Mouse (Mus musculus): Measurements from ENCODE around the gene Gm10197.

The Gm10197 gene

GRCm38 (mm10) chr19:53359160-53360033 is 12.2 kb downstream of the Gm10197 start:
- DNase-seq (ENCODE audit: low spot score), result no peak

- no peak for DNase-seq (ENCODE audit: low spot score)
Observed at GRCm38 (mm10) chr19:53355065-53355464, 16.5 kb downstream of the Gm10197 start.

GRCm38 (mm10) chr19:53354271-53355000 is 17.1 kb downstream of the Gm10197 start:
- DNase-seq (ENCODE audit: low spot score), result no peak

- DNase-seq (ENCODE audit: low spot score), result no peak
Observed at GRCm38 (mm10) chr19:53353864-53354263, 17.7 kb downstream of the Gm10197 start.

- no peak for DNase-seq (ENCODE audit: low spot score)
Observed at GRCm38 (mm10) chr19:53345766-53346165, 25.8 kb downstream of the Gm10197 start.

- no peak for DNase-seq (ENCODE audit: low spot score)
Observed at GRCm38 (mm10) chr19:53344062-53344461, 27.5 kb downstream of the Gm10197 start.

- DNase-seq (ENCODE audit: low spot score), result no peak
Observed at GRCm38 (mm10) chr19:53343174-53343881, 28.2 kb downstream of the Gm10197 start.

GRCm38 (mm10) chr19:53340423-53340822 is 31.1 kb downstream of the Gm10197 start:
- DNase-seq (ENCODE audit: low spot score), result peak; percentile 61

- no peak for DNase-seq (ENCODE audit: low spot score)
Observed at GRCm38 (mm10) chr19:53335241-53335640, 36.3 kb downstream of the Gm10197 start.

- no peak for DNase-seq (ENCODE audit: low spot score)
Observed at GRCm38 (mm10) chr19:53333730-53334129, 37.8 kb downstream of the Gm10197 start.

- DNase-seq (ENCODE audit: low spot score), result no peak
Observed at GRCm38 (mm10) chr19:53331882-53332500, 39.6 kb downstream of the Gm10197 start.

- peak; percentile 86 for DNase-seq (ENCODE audit: low spot score)
Observed at GRCm38 (mm10) chr19:53329992-53330381, 41.6 kb downstream of the Gm10197 start.

GRCm38 (mm10) chr19:53329221-53329991 is 42.2 kb downstream of the Gm10197 start:
- DNase-seq (ENCODE audit: low spot score), result peak; percentile 93

- no peak for DNase-seq (ENCODE audit: low spot score)
Observed at GRCm38 (mm10) chr19:53328116-53328515, 43.5 kb downstream of the Gm10197 start.

GRCm38 (mm10) chr19:53325578-53326295 is 45.8 kb downstream of the Gm10197 start:
- DNase-seq (ENCODE audit: low spot score), result peak; percentile 48

- no peak for DNase-seq (ENCODE audit: low spot score)
Observed at GRCm38 (mm10) chr19:53324866-53325265, 46.7 kb downstream of the Gm10197 start.

- no peak for DNase-seq (ENCODE audit: low spot score)
Observed at GRCm38 (mm10) chr19:53322438-53323048, 49.0 kb downstream of the Gm10197 start.

All from yolk sac, embryonic 10.5 days (tissue).